9 mouse cellular contexts compared by ENCODE assay signal in genomic region chr7:28490410-28490809, GRCm38 (mm10). TPM values are rescaled to one million over a fixed set of nuclear protein-coding genes. Genes with fewer than 3 reads are reported as not detected.
DNase-seq lines count a peak whose midpoint lies in the region; ATAC-seq and TF ChIP-seq lines count a peak whose summit lies in the region.
"Had no signal": no experiment of that assay in that cellular context is flagged by ENCODE, and none has a peak within 500 bp of the region (broad histone marks: within the 10 kb centered on the region; RNA-seq: fewer than 3 reads in every experiment).

No protein-coding gene starts in this region.

- peak; percentile 23; the same call in 1 of the 2 replicates for ATAC-seq in hindbrain, embryonic 15.5 days (ENCODE audit: low FRiP score, low read depth)
- ATAC-seq in limb, embryonic 13.5 days (ENCODE audit: low FRiP score, low read depth), result no peak
- ATAC-seq in midbrain, embryonic 15.5 days (replicated peaks), result no peak

- TF ChIP-seq CTCF in bone marrow macrophage, adult 2 months (IDR thresholded peaks at IDR 0.05; ENCODE audit: low read depth, low read length), result 0 out of 2 replicates have a peak, but pooled peaks have one; percentile 18

- no peak overlapping the region for H3K9ac ChIP-seq in hindbrain, embryonic 15.5 days
- H3K9ac ChIP-seq in limb, embryonic 13.5 days, result no peak overlapping the region
- no peak overlapping the region for H3K9ac ChIP-seq in midbrain, embryonic 15.5 days

- no peaks in the 10 kb centered on the region for H3K9me3 ChIP-seq in hindbrain, embryonic 15.5 days
- H3K9me3 ChIP-seq in limb, embryonic 13.5 days, result no peaks in the 10 kb centered on the region; the same call in 1 of the 2 replicates
- H3K9me3 ChIP-seq in midbrain, embryonic 15.5 days, result no peaks in the 10 kb centered on the region
- H3K9me3 ChIP-seq: G1E had no signal

- 4% methylated on average over 10 of the region's 10 CpGs for WGBS in hindbrain, embryonic 15.5 days
- WGBS in limb, embryonic 13.5 days, result 3% methylated on average over 10 of the region's 10 CpGs
- 5% methylated on average over 10 of the region's 10 CpGs for WGBS in midbrain, embryonic 15.5 days

- no peak for TF ChIP-seq POLR2A in bone marrow macrophage, adult 2 months (IDR thresholded peaks at IDR 0.05; ENCODE audit: borderline replicate concordance, low read depth, low read length)

- peak overlapping the region; percentile 28 for H3K4me2 ChIP-seq in hindbrain, embryonic 15.5 days
- peak overlapping the region; percentile 27 for H3K4me2 ChIP-seq in limb, embryonic 13.5 days (replicated peaks)
- 0 out of 2 replicates have a peak overlapping the region, but pooled peaks have one; percentile 21 for H3K4me2 ChIP-seq in midbrain, embryonic 15.5 days

- intact Hi-C loops in heart, postnatal 25 days (cut with DNase I), result loop anchor here (2.0 kb wide), 1 partner anchor 110 kb away; no protein-coding TSS in a partner anchor

- no peaks in the 10 kb centered on the region for H3K4me1 ChIP-seq in bone marrow macrophage, adult 2 months (ENCODE audit: control insufficient read depth, insufficient read depth, low read length)
- peaks cover 14% of the 10 kb centered on the region for H3K4me1 ChIP-seq in hindbrain, embryonic 15.5 days (replicated peaks)
- H3K4me1 ChIP-seq in limb, embryonic 13.5 days, result peaks cover 16% of the 10 kb centered on the region
- peaks cover 15% of the 10 kb centered on the region for H3K4me1 ChIP-seq in midbrain, embryonic 15.5 days

- peak; percentile 27 to 60 for DNase-seq in heart, adult 18-20 months
- DNase-seq in heart, postnatal 25 days (ENCODE audit: low spot score), result no peak
- DNase-seq in fat pad, adult 2 months (ENCODE audit: extremely low read depth, low read depth, low spot score), result peak; percentile 33
- peak; percentile 5 to 26 for DNase-seq in thymus, adult 18-20 months

- no peak overlapping the region for H3K27ac ChIP-seq in bone marrow macrophage, adult 2 months (ENCODE audit: insufficient read depth, low read depth, low read length)
- H3K27ac ChIP-seq in hindbrain, embryonic 15.5 days (replicated peaks), result no peak overlapping the region
- H3K27ac ChIP-seq in limb, embryonic 13.5 days, result no peak overlapping the region
- no peak overlapping the region for H3K27ac ChIP-seq in midbrain, embryonic 15.5 days

- no peak overlapping the region for H3K4me3 ChIP-seq in bone marrow macrophage, adult 2 months (ENCODE audit: insufficient read depth, low read length)
- no peak overlapping the region for H3K4me3 ChIP-seq in hindbrain, embryonic 15.5 days
- no peak overlapping the region for H3K4me3 ChIP-seq in limb, embryonic 13.5 days
- H3K4me3 ChIP-seq in midbrain, embryonic 15.5 days, result no peak overlapping the region

- H3K27me3 ChIP-seq in hindbrain, embryonic 15.5 days, result peaks cover 10% of the 10 kb centered on the region
- peaks cover 12% of the 10 kb centered on the region for H3K27me3 ChIP-seq in limb, embryonic 13.5 days
- peaks cover 20% of the 10 kb centered on the region; the same call in 1 of the 2 replicates for H3K27me3 ChIP-seq in midbrain, embryonic 15.5 days (replicated peaks)

- no peaks in the 10 kb centered on the region for H3K36me3 ChIP-seq in hindbrain, embryonic 15.5 days
- H3K36me3 ChIP-seq in limb, embryonic 13.5 days, result no peaks in the 10 kb centered on the region
- no peaks in the 10 kb centered on the region for H3K36me3 ChIP-seq in midbrain, embryonic 15.5 days (replicated peaks)
- H3K36me3 ChIP-seq: G1E had no signal

RNA-seq across cellular contexts. Expression of gene Ifnl2, which starts 19.8 kb away (rescaled TPM):
- total RNA-seq in heart, adult 18-20 months (2021), result not detected
- total RNA-seq in heart, postnatal 25 days (2021), result not detected
- not detected in 2 replicates for polyA plus RNA-seq in bone marrow macrophage, adult 2 months (2012; ENCODE audit: insufficient read depth, insufficient read length, missing spikeins)
- not detected in 2 replicates for polyA plus RNA-seq in hindbrain, embryonic 15.5 days (2015; fragmentation: Nextera tagmentation; extraction: Ambion mirVana)
- polyA plus RNA-seq in limb, embryonic 13.5 days (2015; fragmentation: Nextera tagmentation; extraction: Ambion mirVana), result not detected in 2 replicates
- not detected in 2 replicates for polyA plus RNA-seq in midbrain, embryonic 15.5 days (2015; fragmentation: Nextera tagmentation; extraction: Ambion mirVana)
- polyA plus RNA-seq: G1E had no signal

RNA-seq across cellular contexts. Expression of gene Ifnl3, which starts 32.2 kb away (rescaled TPM):
- total RNA-seq in heart, adult 18-20 months (2021), result not detected
- not detected for total RNA-seq in heart, postnatal 25 days (2021)
- not detected in 2 replicates for polyA plus RNA-seq in bone marrow macrophage, adult 2 months (2012; ENCODE audit: insufficient read depth, insufficient read length, missing spikeins)
- polyA plus RNA-seq in hindbrain, embryonic 15.5 days (2015; fragmentation: Nextera tagmentation; extraction: Ambion mirVana), result not detected in 2 replicates
- polyA plus RNA-seq in limb, embryonic 13.5 days (2015; fragmentation: Nextera tagmentation; extraction: Ambion mirVana), result not detected in 2 replicates
- not detected in 2 replicates for polyA plus RNA-seq in midbrain, embryonic 15.5 days (2015; fragmentation: Nextera tagmentation; extraction: Ambion mirVana)
- total RNA-seq: G1E had no signal
- polyA plus RNA-seq: G1E had no signal

RNA-seq across cellular contexts. Expression of gene Lrfn1, which starts 38.6 kb away (rescaled TPM):
- under 1 TPM; 0.46 to 0.65 TPM for total RNA-seq in heart, adult 18-20 months (2021)
- under 1 TPM; 0.68 to 0.84 TPM for total RNA-seq in heart, postnatal 25 days (2021)
- 3.2 and 3.6 TPM in 2 replicates for polyA plus RNA-seq in bone marrow macrophage, adult 2 months (2012; ENCODE audit: insufficient read depth, insufficient read length, missing spikeins)
- 20.3 and 25.5 TPM in 2 replicates for polyA plus RNA-seq in hindbrain, embryonic 15.5 days (2015; fragmentation: Nextera tagmentation; extraction: Ambion mirVana)
- polyA plus RNA-seq in limb, embryonic 13.5 days (2015; fragmentation: Nextera tagmentation; extraction: Ambion mirVana), result 4.1 and 5.0 TPM in 2 replicates
- 20.9 and 23.0 TPM in 2 replicates for polyA plus RNA-seq in midbrain, embryonic 15.5 days (2015; fragmentation: Nextera tagmentation; extraction: Ambion mirVana)

RNA-seq across cellular contexts. Expression of gene Sycn, which starts 50.3 kb away (rescaled TPM):
- total RNA-seq in heart, adult 18-20 months (2021), result not detected
- total RNA-seq in heart, postnatal 25 days (2021), result not detected
- polyA plus RNA-seq in bone marrow macrophage, adult 2 months (2012; ENCODE audit: insufficient read depth, insufficient read length, missing spikeins), result not detected in 2 replicates
- polyA plus RNA-seq in hindbrain, embryonic 15.5 days (2015; fragmentation: Nextera tagmentation; extraction: Ambion mirVana), result not detected in 2 replicates
- not detected in 2 replicates for polyA plus RNA-seq in limb, embryonic 13.5 days (2015; fragmentation: Nextera tagmentation; extraction: Ambion mirVana)
- polyA plus RNA-seq in midbrain, embryonic 15.5 days (2015; fragmentation: Nextera tagmentation; extraction: Ambion mirVana), result not detected in 2 replicates
- total RNA-seq: G1E had no signal
- polyA plus RNA-seq: G1E had no signal

RNA-seq across cellular contexts. Expression of gene Gmfg, which starts 53.2 kb away (rescaled TPM):
- 1 to 10 TPM; 5.4 to 7.8 TPM for total RNA-seq in heart, adult 18-20 months (2021)
- total RNA-seq in heart, postnatal 25 days (2021), result 1 to 10 TPM; 5.0 to 5.6 TPM
- 349 and 416 TPM in 2 replicates for polyA plus RNA-seq in bone marrow macrophage, adult 2 months (2012; ENCODE audit: insufficient read depth, insufficient read length, missing spikeins)
- polyA plus RNA-seq in hindbrain, embryonic 15.5 days (2015; fragmentation: Nextera tagmentation; extraction: Ambion mirVana), result 4.1 and 4.9 TPM in 2 replicates
- 7.8 and 8.6 TPM in 2 replicates for polyA plus RNA-seq in limb, embryonic 13.5 days (2015; fragmentation: Nextera tagmentation; extraction: Ambion mirVana)
- 3.2 and 3.4 TPM in 2 replicates for polyA plus RNA-seq in midbrain, embryonic 15.5 days (2015; fragmentation: Nextera tagmentation; extraction: Ambion mirVana)
